Mouse (Mus musculus): ENCODE results near the gene Stox2. TPM values are rescaled to one million over a fixed set of nuclear protein-coding genes. Genes with fewer than 3 reads are reported as not detected.
"Not testable (repeated sequence)": the region's sequence is repeated elsewhere in the genome, so short reads cannot be mapped to it uniquely, and the experiment has no call there.

Gene Stox2
- polyA plus RNA-seq (2016; fragmentation: Nextera tagmentation; extraction: Ambion mirVana) = 49.4 and 50.5 TPM in 2 replicates

DNA sequence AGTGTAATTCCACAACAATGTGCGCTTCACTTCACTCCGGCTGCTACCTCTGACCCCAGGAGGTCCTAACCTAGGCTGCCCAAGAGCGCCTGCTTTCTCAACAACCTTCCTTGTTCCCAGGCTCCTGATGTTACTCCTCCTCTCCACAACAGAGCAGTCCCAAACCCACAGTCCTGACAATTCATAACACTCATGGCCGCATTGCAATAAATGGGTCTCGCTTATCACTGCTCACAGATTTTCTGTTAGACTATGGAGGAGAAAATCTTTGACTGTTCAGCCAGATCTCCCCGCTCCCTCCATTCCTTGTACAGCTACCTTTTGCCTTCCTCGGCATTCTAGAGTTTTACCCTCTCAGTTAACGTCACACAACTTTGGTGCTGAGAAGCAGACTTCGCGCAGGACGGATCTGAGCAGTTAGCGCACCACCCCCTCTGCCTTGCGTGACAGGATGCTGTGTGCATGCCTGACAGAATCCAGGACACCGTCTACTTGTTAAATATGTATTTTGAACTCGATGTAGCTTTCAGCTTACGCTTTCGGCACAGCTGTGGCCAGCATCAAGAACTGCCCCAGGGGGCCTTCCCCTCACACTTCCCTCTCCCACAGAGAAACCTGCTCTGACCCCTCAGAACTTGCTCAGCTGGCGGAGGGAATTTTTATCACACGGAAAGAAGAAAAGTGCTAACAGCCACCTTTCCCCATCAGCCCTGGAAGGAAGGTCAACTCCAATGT, at the start of gene Stox2:
Gene Stox2 (minus strand): TSS at position 51 of the 735 bp plus-strand sequence.
- H3K9me3 ChIP-seq = no peaks in the 10 kb centered on the region
- no peak within 1 kb of the TSS for H3K9ac ChIP-seq
- no peak within 1 kb of the TSS for H3K4me3 ChIP-seq (replicated peaks)
- no peaks in the 10 kb centered on the region for H3K27me3 ChIP-seq
- H3K27ac ChIP-seq = no peak within 1 kb of the TSS
- no peak for ATAC-seq (ENCODE audit: low FRiP score)
- no peaks in the 10 kb centered on the region for H3K36me3 ChIP-seq (replicated peaks)
- H3K4me2 ChIP-seq = no peak within 1 kb of the TSS
- no peaks in the 10 kb centered on the region for H3K4me1 ChIP-seq
- WGBS = 88% methylated on average over 19 of the region's 19 CpGs

DNA sequence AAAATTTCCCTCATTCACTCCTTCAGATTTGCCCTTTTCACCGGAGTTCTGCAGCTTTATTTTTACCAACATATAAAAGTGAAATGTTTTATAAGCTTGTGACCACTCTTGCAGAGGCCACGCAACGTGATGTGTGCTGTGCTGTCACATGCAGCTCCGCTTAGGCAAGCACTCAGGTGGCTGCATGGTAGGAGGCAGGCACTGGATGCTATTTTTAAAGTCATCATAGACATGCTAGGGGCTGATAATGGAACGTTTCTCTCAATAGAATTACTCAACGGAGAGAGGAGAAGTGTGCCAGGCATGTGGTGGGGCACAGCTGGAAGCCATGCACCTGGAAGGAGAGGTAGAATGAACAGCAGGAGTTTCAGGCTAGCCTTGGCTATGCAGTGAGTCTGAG, 49.3 kb upstream of the Stox2 start:
- 93% methylated on average over 6 of the region's 6 CpGs for WGBS
- Histone ChIP-seq H3K27ac (no peak overlapping the region), H3K9me3 (no peaks in the 10 kb centered on the region), H3K4me3 (replicated peaks) (no peak overlapping the region), H3K9ac (no peak overlapping the region), H3K4me2 (no peak overlapping the region), H3K36me3 (replicated peaks) (peaks cover 81% of the 10 kb centered on the region), H3K27me3 (no peaks in the 10 kb centered on the region), H3K4me1 (no peaks in the 10 kb centered on the region)
- ATAC-seq (ENCODE audit: low FRiP score) = no peak

- Histone ChIP-seq H3K4me3 (replicated peaks) (no peak overlapping the region), H3K9me3 (no peaks in the 10 kb centered on the region), H3K27ac (no peak overlapping the region), H3K4me2 (no peak overlapping the region), H3K4me1 (no peaks in the 10 kb centered on the region), H3K36me3 (replicated peaks) (peaks cover 79% of the 10 kb centered on the region), H3K27me3 (no peaks in the 10 kb centered on the region), H3K9ac (no peak overlapping the region)
- WGBS = 91% methylated on average over 12 of the region's 12 CpGs
- no peak for ATAC-seq (ENCODE audit: low FRiP score)
Observed at GRCm38 (mm10) chr8:47494602-47495153, 48.5 kb upstream of the Stox2 start.

- Histone ChIP-seq H3K27ac (no peak overlapping the region), H3K9ac (no peak overlapping the region), H3K9me3 (no peaks in the 10 kb centered on the region), H3K4me2 (no peak overlapping the region), H3K4me1 (peaks cover 10% of the 10 kb centered on the region), H3K36me3 (replicated peaks) (peaks cover 74% of the 10 kb centered on the region), H3K27me3 (no peaks in the 10 kb centered on the region), H3K4me3 (replicated peaks) (no peak overlapping the region)
- no peak for ATAC-seq (ENCODE audit: low FRiP score)
- 96% methylated on average over 12 of the region's 12 CpGs for WGBS
Observed at GRCm38 (mm10) chr8:47493106-47493505, 46.9 kb upstream of the Stox2 start.

DNA sequence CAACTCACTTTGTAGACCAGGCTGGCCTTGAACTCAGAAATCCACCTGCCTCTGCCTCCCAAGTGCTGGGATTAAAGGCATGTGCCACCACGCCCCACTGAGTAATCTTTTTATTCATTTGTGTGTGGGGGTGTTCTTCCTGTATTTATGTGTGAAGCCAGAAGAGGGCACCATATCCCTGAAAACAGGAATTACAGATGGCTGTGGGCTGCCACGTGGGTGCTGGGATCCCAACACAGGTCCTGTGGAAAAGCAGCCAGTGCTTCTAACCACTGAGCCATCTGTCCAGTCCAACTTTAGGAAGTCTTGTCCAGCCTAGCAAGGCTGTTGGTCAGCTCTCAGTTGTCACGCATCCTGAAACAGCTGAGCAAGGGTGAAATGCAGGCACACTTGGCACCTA, 41.1 kb upstream of the Stox2 start:
- Histone ChIP-seq H3K36me3 (replicated peaks) (peaks cover 37% of the 10 kb centered on the region), H3K4me2 (no peak overlapping the region), H3K27ac (no peak overlapping the region), H3K9ac (no peak overlapping the region), H3K4me3 (replicated peaks) (no peak overlapping the region), H3K27me3 (no peaks in the 10 kb centered on the region), H3K9me3 (peaks cover 5% of the 10 kb centered on the region; the same call in 1 of the 2 replicates), H3K4me1 (peaks cover 14% of the 10 kb centered on the region)
- WGBS = 93% methylated on average over 3 of the region's 3 CpGs
- ATAC-seq (ENCODE audit: low FRiP score) = no peak

DNA sequence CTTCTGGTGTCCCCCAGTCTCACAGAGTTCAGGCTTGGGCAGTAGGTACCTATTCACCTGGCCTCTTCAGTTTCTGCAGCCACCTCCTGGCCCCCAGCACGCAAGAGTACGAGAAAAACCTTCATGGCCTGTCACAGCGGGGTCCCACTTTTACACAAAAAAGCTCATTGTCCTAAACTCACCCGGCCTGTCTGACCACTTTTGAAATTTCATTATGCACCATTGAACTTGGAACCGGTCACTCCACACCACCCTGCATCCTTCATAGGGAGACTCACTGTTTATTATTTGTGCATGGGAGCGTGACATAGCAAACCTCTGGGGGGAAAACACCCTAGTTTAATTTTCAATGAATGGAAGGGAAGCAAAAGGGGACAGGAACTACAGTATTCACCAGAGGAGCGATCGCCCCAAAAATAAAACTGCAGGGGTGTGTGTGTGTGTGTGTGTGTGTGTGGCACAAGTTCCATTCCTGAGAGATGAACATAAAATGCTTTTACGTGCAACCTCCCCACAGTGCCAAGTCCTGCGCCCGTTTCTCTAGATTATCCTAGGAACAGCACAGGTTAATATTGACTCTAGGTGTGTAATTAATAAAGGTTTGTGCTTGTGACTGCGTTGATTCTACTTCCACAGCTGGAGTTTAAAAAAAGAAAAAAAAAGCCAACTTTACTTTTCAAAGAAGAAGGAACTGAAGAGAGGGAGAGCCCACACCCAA, 36.4 kb upstream of the Stox2 start:
- Histone ChIP-seq H3K4me3 (replicated peaks) (no peak overlapping the region), H3K9ac (no peak overlapping the region), H3K4me2 (no peak overlapping the region), H3K27me3 (no peaks in the 10 kb centered on the region), H3K27ac (no peak overlapping the region), H3K4me1 (peaks cover 9% of the 10 kb centered on the region), H3K36me3 (replicated peaks) (peaks cover 8% of the 10 kb centered on the region), H3K9me3 (peaks cover 4% of the 10 kb centered on the region; the same call in 1 of the 2 replicates)
- ATAC-seq (ENCODE audit: low FRiP score) = no peak
- WGBS = 54% methylated on average over 12 of the region's 12 CpGs

DNA sequence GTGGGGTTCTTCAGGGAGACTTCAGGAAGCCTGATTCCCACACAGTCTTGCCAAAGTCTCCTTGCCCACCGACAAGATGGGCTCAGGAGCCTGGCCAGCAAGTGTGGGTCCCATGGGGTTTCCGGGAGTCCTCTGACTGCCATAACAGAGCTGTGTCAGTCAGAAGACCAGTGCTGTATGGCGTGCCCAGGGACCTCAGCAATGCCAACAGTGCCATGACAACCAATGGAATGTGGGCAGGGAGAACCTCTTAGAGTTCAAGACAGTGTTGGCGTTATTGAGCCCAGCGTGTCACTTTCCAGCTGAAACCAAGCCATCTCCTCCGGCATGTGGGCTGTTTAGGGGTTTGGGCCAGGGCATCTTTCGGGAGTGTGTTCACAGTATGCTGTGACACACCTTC, 33.9 kb upstream of the Stox2 start:
- no peaks in the 10 kb centered on the region for H3K36me3 ChIP-seq (replicated peaks)
- H3K9ac ChIP-seq = no peak overlapping the region
- ATAC-seq (ENCODE audit: low FRiP score) = no peak

DNA sequence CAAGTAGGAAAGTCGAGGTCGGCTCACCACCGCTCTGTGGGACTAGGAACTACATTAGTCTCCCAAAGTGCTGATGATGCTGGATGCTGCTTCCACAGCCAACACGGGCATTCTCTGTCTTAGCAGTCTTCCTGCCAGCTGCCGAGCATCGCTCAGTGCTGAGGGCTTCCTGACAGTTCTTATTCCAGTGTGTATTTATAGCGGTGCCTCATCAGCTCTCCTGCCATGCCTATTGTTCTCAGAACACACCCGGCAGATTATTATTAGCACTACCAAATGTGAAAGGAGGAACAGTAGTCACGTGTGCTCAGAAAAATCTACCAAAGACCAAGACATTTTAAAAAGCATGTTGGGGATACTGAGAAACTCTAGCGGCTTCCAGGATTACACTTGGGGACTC, 15.5 kb upstream of the Stox2 start:
- H3K27ac ChIP-seq = no peak overlapping the region
- ATAC-seq (ENCODE audit: low FRiP score) = no peak
- no peak overlapping the region for H3K9ac ChIP-seq
- no peaks in the 10 kb centered on the region for H3K27me3 ChIP-seq
- no peaks in the 10 kb centered on the region for H3K4me1 ChIP-seq
- no peak overlapping the region for H3K4me3 ChIP-seq (replicated peaks)
- H3K4me2 ChIP-seq = no peak overlapping the region
- peaks cover 6% of the 10 kb centered on the region; the same call in 1 of the 2 replicates for H3K9me3 ChIP-seq
- H3K36me3 ChIP-seq (replicated peaks) = no peaks in the 10 kb centered on the region
- 87% methylated on average over 10 of the region's 10 CpGs for WGBS

More for the DNA sequence above, 33.9 kb upstream of the Stox2 start:
- no peak overlapping the region for H3K4me2 ChIP-seq
- H3K27me3 ChIP-seq = no peaks in the 10 kb centered on the region
- H3K9me3 ChIP-seq = no peaks in the 10 kb centered on the region
- H3K4me1 ChIP-seq = peaks cover 9% of the 10 kb centered on the region
- no peak overlapping the region for H3K4me3 ChIP-seq (replicated peaks)
- 89% methylated on average over 7 of the region's 7 CpGs for WGBS
- H3K27ac ChIP-seq = no peak overlapping the region

DNA sequence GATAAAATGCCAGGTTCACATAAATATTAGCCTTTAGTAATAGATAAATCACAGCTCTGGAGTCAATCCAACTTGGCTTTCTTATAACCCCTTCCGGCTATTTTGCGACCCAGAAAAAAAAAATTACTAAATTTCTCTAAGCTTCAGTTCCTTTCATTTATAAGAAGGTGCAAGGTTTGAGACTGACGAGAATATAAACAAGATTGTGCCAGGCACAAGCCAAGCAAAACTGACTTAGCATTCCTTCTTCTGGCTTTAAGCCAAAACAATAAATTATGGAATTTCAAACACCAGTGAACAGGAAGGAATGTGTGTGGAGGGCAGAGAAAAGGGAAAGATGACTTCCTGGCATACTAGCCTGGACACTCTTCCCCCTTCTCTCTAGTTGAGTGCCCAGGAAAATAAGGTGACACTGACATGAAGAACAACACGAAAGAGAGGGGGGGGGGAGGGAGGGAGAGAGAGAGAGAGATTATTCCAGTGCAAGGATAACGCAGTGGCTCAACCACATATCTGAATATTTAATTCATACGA, 13.1 kb upstream of the Stox2 start:
- Histone ChIP-seq H3K27ac (no peak overlapping the region), H3K4me2 (no peak overlapping the region), H3K27me3 (no peaks in the 10 kb centered on the region), H3K9me3 (peaks cover 6% of the 10 kb centered on the region; the same call in 1 of the 2 replicates), H3K36me3 (replicated peaks) (no peaks in the 10 kb centered on the region), H3K9ac (no peak overlapping the region), H3K4me1 (no peaks in the 10 kb centered on the region), H3K4me3 (replicated peaks) (no peak overlapping the region)
- WGBS = 95% methylated on average over 6 of the region's 6 CpGs
- no peak for ATAC-seq (ENCODE audit: low FRiP score)

DNA sequence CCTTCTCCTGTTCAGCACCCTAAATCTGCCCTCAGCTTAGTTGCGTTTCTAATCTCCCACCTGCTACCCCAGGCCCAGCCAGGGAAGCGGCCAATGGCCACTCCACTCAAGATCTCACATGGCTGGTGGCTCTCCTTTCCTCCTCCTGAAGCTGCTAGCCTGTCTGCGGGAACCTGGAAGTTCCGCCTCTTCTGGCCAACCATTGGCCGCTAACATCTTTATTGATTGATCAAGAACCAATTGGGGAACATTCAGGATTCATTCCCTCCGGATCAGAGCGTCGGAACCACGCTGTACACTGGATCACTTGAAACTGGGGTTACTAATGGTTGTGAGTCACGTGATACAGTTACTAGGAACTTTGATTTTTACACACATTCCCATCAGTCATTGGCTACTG, 12.4 kb upstream of the Stox2 start:
- Histone ChIP-seq H3K9me3 (peaks cover 6% of the 10 kb centered on the region; the same call in 1 of the 2 replicates), H3K36me3 (replicated peaks) (no peaks in the 10 kb centered on the region), H3K27me3 (no peaks in the 10 kb centered on the region), H3K4me1 (no peaks in the 10 kb centered on the region), H3K27ac (no peak overlapping the region), H3K4me2 (no peak overlapping the region), H3K4me3 (replicated peaks) (no peak overlapping the region), H3K9ac (no peak overlapping the region)
- 94% methylated on average over 10 of the region's 10 CpGs for WGBS
- ATAC-seq (ENCODE audit: low FRiP score) = no peak

DNA sequence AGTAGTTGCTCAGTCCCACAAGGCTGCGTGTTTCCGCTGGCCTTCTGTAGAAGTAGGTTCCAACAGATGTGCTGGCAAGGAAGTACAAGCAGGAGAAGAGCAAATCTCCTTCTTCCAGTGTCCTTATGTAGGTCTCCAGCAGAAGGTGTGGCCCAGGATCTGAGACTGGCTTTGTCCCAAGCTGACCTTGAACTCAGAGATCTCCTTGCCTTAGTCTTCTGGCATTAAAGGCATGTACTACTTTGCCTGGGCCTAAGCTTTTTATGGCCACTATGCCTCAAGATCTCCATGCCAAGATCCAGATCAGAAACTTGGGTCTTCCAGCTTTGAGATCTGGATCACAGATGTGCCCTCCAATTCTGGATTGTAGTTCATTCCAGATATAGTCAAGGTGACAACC, 3.0 kb upstream of the Stox2 start:
- H3K4me3 ChIP-seq (replicated peaks); H3K36me3 ChIP-seq (replicated peaks); H3K27ac ChIP-seq; H3K9me3 ChIP-seq; H3K9ac ChIP-seq; ATAC-seq (ENCODE audit: low FRiP score); H3K4me1 ChIP-seq; H3K4me2 ChIP-seq; H3K27me3 ChIP-seq: not testable (repeated sequence)
- 94% methylated on average over 2 of the region's 2 CpGs for WGBS

- ATAC-seq (ENCODE audit: low FRiP score) = no peak
- no peak overlapping the region for H3K9ac ChIP-seq
- 69% methylated on average over 12 of the region's 12 CpGs for WGBS
Observed at GRCm38 (mm10) chr8:47439271-47439670, 6.9 kb downstream of the Stox2 start.

More at GRCm38 (mm10) chr8:47439271-47439670, 6.9 kb downstream of the Stox2 start:
- H3K27ac ChIP-seq = no peak overlapping the region
- H3K36me3 ChIP-seq (replicated peaks) = no peaks in the 10 kb centered on the region
- no peaks in the 10 kb centered on the region for H3K4me1 ChIP-seq
- no peak overlapping the region for H3K4me2 ChIP-seq
- H3K9me3 ChIP-seq = no peaks in the 10 kb centered on the region
- no peak overlapping the region for H3K4me3 ChIP-seq (replicated peaks)
- no peaks in the 10 kb centered on the region for H3K27me3 ChIP-seq
